Mouse (Mus musculus) liver, postnatal 0 days (tissue): ENCODE results near the gene Jak3.

ENCODE experiments used
- CTCF ChIP-seq: sonication (generic); IDR thresholded peaks from 2 replicates; pipeline ENCODE4 v1.5.1; 2016; ENCODE audit warnings: antibody characterized with exemption, low read depth
- EP300 ChIP-seq: IDR thresholded peaks from 2 replicates; pipeline ENCODE4 v1.6.1; 2016; ENCODE audit warnings: antibody characterized with exemption, low read depth, mild to moderate bottlenecking

GRCm38 (mm10) chr8:71665331-71666130, 10.6 kb upstream of the Jak3 start:
- no peak for TF ChIP-seq EP300
- TF ChIP-seq CTCF, result no peak
